Mouse (Mus musculus): Measurements from ENCODE around the gene Gm28553.
"Not testable (repeated sequence)": the region's sequence is repeated elsewhere in the genome, so short reads cannot be mapped to it uniquely, and the experiment has no call there.

GRCm38 (mm10) chrY:48856197-48856596, at the start of gene Gm28553:
- TF ChIP-seq EP300, CTCF (IDR thresholded peaks at IDR 0.05): not testable (repeated sequence)

All from lung, postnatal 0 days (tissue).